Mouse (Mus musculus): ENCODE results near the gene Chd2.
A peak's percentile ranks its signal among the peaks of the same experiment; 100 is the strongest.

Gene Chd2

GRCm38 (mm10) chr7:73402671-73403070, 139.0 kb downstream of the Chd2 start:
- no peak for DNase-seq (ENCODE audit: low spot score)

GRCm38 (mm10) chr7:73402106-73402505, 139.5 kb downstream of the Chd2 start:
- no peak for DNase-seq (ENCODE audit: low spot score)

- DNase-seq (ENCODE audit: low spot score): no peak
These were observed 141.3 kb downstream of the Chd2 start for GRCm38 (mm10) chr7:73400051-73400916.

GRCm38 (mm10) chr7:73399501-73400044, 142.1 kb downstream of the Chd2 start:
- DNase-seq (ENCODE audit: low spot score): peak; percentile 83

GRCm38 (mm10) chr7:73398806-73399442, 142.7 kb downstream of the Chd2 start:
- no peak for DNase-seq (ENCODE audit: low spot score)

- peak; percentile 88 for DNase-seq (ENCODE audit: low spot score)
These were observed 143.3 kb downstream of the Chd2 start for GRCm38 (mm10) chr7:73398319-73398718.

GRCm38 (mm10) chr7:73394013-73394409, 147.6 kb downstream of the Chd2 start:
- DNase-seq (ENCODE audit: low spot score): no peak

- no peak for DNase-seq (ENCODE audit: low spot score)
These were observed 148.2 kb downstream of the Chd2 start for GRCm38 (mm10) chr7:73393307-73394012.

GRCm38 (mm10) chr7:73392359-73392758, 149.3 kb downstream of the Chd2 start:
- no peak for DNase-seq (ENCODE audit: low spot score)

GRCm38 (mm10) chr7:73391518-73392321, 149.9 kb downstream of the Chd2 start:
- DNase-seq (ENCODE audit: low spot score): peak; percentile 42

GRCm38 (mm10) chr7:73391002-73391517, 150.6 kb downstream of the Chd2 start:
- DNase-seq (ENCODE audit: low spot score): peak; percentile 91

- no peak for DNase-seq (ENCODE audit: low spot score)
These were observed 151.1 kb downstream of the Chd2 start for GRCm38 (mm10) chr7:73390426-73391001.

- DNase-seq (ENCODE audit: low spot score): peak; percentile 41
These were observed 151.7 kb downstream of the Chd2 start for GRCm38 (mm10) chr7:73389871-73390294.

GRCm38 (mm10) chr7:73389419-73389818, 152.2 kb downstream of the Chd2 start:
- DNase-seq (ENCODE audit: low spot score): no peak

GRCm38 (mm10) chr7:73388866-73389265, 152.8 kb downstream of the Chd2 start:
- no peak for DNase-seq (ENCODE audit: low spot score)

GRCm38 (mm10) chr7:73382843-73383242, 158.8 kb downstream of the Chd2 start:
- no peak for DNase-seq (ENCODE audit: low spot score)

- no peak for DNase-seq (ENCODE audit: low spot score)
These were observed 163.6 kb downstream of the Chd2 start for GRCm38 (mm10) chr7:73378034-73378433.

GRCm38 (mm10) chr7:73377307-73377706, 164.3 kb downstream of the Chd2 start:
- no peak for DNase-seq (ENCODE audit: low spot score)

Data from lung, postnatal 25 days (tissue).